Mouse (Mus musculus) brain, embryonic 14.5 days (tissue): ENCODE results near the gene Sh3pxd2a.

ENCODE experiments used
- CTCF ChIP-seq: fragments of 200-500 bp; IDR thresholded peaks from 2 replicates; pipeline ENCODE4 v1.5.1; 2012; ENCODE audit warnings: inconsistent platforms, mild to moderate bottlenecking, moderate library complexity, borderline replicate concordance; ENCODE audit not compliant: insufficient read depth, insufficient read length; ENCODE audit errors: extremely low read depth
- POLR2A ChIP-seq: fragments of 200-500 bp; IDR thresholded peaks from 2 replicates; pipeline ENCODE4 v1.6.1; 2012; ENCODE audit warnings: mild to moderate bottlenecking, inconsistent platforms, borderline replicate concordance; ENCODE audit not compliant: poor library complexity, insufficient read depth, insufficient read length, severe bottlenecking; ENCODE audit errors: extremely low read depth

DNA sequence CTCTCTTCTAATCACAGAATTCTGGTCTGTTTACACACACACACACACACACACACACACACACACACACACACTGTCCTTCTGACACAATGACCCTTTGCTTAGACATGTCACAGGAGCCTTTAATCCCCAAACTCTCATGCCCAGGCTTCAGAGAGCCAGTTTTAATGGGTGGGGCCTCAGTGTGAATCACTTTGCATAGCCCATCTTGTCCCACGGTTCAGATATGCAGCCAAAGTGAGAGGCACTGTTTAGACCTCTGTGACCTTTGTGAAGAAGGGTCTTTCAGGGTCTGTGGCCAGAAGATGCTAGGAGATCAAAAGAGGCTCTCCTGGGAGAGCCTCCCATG is 148.3 kb downstream of the Sh3pxd2a start:
- no peak for TF ChIP-seq CTCF
- TF ChIP-seq POLR2A: no peak
